In the genomic region with DNA sequence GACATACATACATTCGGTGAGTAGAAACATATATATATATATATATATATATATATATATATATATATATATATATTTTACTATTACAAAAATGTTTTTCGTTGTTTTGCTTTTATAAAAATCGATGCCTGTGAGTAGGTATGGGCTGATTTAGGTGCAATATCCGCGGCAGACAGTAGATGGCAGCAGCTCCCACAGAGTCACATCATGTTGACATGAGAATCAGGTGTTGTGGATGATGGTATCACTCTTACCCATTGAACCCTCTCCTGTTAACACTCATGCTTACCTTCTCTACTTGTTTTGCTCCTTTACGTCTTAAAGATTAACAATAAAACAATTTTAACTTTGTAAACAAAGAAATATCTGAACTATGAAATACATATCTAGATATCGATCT, we compare ENCODE assay signal across 9 mouse cellular contexts.
A peak's percentile ranks its signal among the peaks of the same experiment; 100 is the strongest.
DNase-seq lines count a peak whose midpoint lies in the region; ATAC-seq lines count a peak whose summit lies in the region.
"Had no signal": no experiment of that assay in that cellular context is flagged by ENCODE, and none has a peak within 500 bp of the region (broad histone marks: within the 10 kb centered on the region; RNA-seq: fewer than 3 reads in every experiment).

No protein-coding gene starts in this region.

- H3K4me1 ChIP-seq in kidney, embryonic 14.5 days (ENCODE audit: control insufficient read depth, insufficient read depth, low read length) = no peaks in the 10 kb centered on the region
- H3K4me1 ChIP-seq in hindbrain, embryonic 11.5 days (replicated peaks; ENCODE audit: control insufficient read depth, insufficient read depth, low read length) = no peaks in the 10 kb centered on the region
- H3K4me1 ChIP-seq: lung, embryonic 15.5 days had no signal

- H3K4me3 ChIP-seq in kidney, embryonic 14.5 days (ENCODE audit: low read length) = no peak overlapping the region
- no peak overlapping the region for H3K4me3 ChIP-seq in hindbrain, embryonic 11.5 days (ENCODE audit: low read depth, low read length)
- H3K4me3 ChIP-seq: lung, embryonic 15.5 days had no signal

- H3K27ac ChIP-seq in kidney, embryonic 14.5 days (ENCODE audit: low read depth, low read length) = no peak overlapping the region
- no peak overlapping the region for H3K27ac ChIP-seq in hindbrain, embryonic 11.5 days (ENCODE audit: low read depth, low read length)
- H3K27ac ChIP-seq: lung, embryonic 15.5 days had no signal

- no peaks in the 10 kb centered on the region for H3K27me3 ChIP-seq in kidney, embryonic 14.5 days (ENCODE audit: control insufficient read depth, insufficient read depth, low read length)
- H3K27me3 ChIP-seq in hindbrain, embryonic 11.5 days (ENCODE audit: control insufficient read depth, insufficient read depth, low read length) = no peaks in the 10 kb centered on the region
- H3K27me3 ChIP-seq: lung, embryonic 15.5 days had no signal

- no peak overlapping the region for H3K9ac ChIP-seq in kidney, embryonic 14.5 days (ENCODE audit: low read depth, low read length)
- H3K9ac ChIP-seq in hindbrain, embryonic 11.5 days (ENCODE audit: low read depth, low read length) = no peak overlapping the region
- H3K9ac ChIP-seq: lung, embryonic 15.5 days had no signal

- ATAC-seq in kidney, embryonic 14.5 days (ENCODE audit: low FRiP score, low TSS enrichment) = no peak
- 0 out of 2 replicates have a peak, but pooled peaks have one; percentile 61 for ATAC-seq in hindbrain, embryonic 11.5 days (ENCODE audit: low FRiP score)

- 36% methylated on average over 7 of the region's 7 CpGs for WGBS in kidney, embryonic 14.5 days
- WGBS in hindbrain, embryonic 11.5 days = 38% methylated on average over 7 of the region's 7 CpGs

- no peaks in the 10 kb centered on the region for H3K36me3 ChIP-seq in kidney, embryonic 14.5 days (ENCODE audit: control insufficient read depth, insufficient read depth, low read length)
- no peaks in the 10 kb centered on the region for H3K36me3 ChIP-seq in hindbrain, embryonic 11.5 days (ENCODE audit: control insufficient read depth, insufficient read depth, low read length)
- H3K36me3 ChIP-seq: lung, embryonic 15.5 days had no signal

- no peaks in the 10 kb centered on the region for H3K9me3 ChIP-seq in kidney, embryonic 14.5 days (ENCODE audit: control insufficient read depth, low read length)
- no peaks in the 10 kb centered on the region for H3K9me3 ChIP-seq in hindbrain, embryonic 11.5 days (ENCODE audit: control insufficient read depth, low read length)
- H3K9me3 ChIP-seq: lung, embryonic 15.5 days had no signal

- DNase-seq in kidney, adult 11 months = peak; percentile 33
- peak; percentile 68 for DNase-seq in adrenal gland, postnatal 10 days
- DNase-seq in embryo, embryonic 11.5 days (ENCODE audit: low read depth, low spot score) = peak; percentile 27
- peak; percentile 79 for DNase-seq in hindbrain, embryonic 11.5 days (ENCODE audit: low spot score)
- DNase-seq in left cerebral cortex, adult 18-20 months (ENCODE audit: low spot score in 2 of 2) = peak; percentile 67 to 79
- peak; percentile 27 to 51 for DNase-seq in natural killer cell, adult 2 months (ENCODE audit: low spot score in 2 of 2)
- DNase-seq in thymus, postnatal 0 days (ENCODE audit: low spot score) = peak; percentile 33

- no peak overlapping the region for H3K4me2 ChIP-seq in kidney, embryonic 14.5 days (replicated peaks; ENCODE audit: low read depth, low read length)
- H3K4me2 ChIP-seq in hindbrain, embryonic 11.5 days (replicated peaks; ENCODE audit: low read depth, low read length) = no peak overlapping the region
- H3K4me2 ChIP-seq: lung, embryonic 15.5 days had no signal

Comparison
In these comparisons a context has a peak if more than half of its experiments do, and no peak if none do; other contexts are left out.
1. DNase-seq: peak in every context shown above with its lines; median percentile 79 in hindbrain, embryonic 11.5 days; 73 in left cerebral cortex, adult 18-20 months; 68 in adrenal gland, postnatal 10 days; 39 in natural killer cell, adult 2 months; 33 in kidney, adult 11 months; 33 in thymus, postnatal 0 days; 27 in embryo, embryonic 11.5 days.